Mouse (Mus musculus) forebrain, postnatal 0 days (tissue): ENCODE measurements around the gene Hepacam2. TPM values are rescaled to one million over a fixed set of nuclear protein-coding genes. Genes with fewer than 3 reads are reported as not detected.
"Not testable (repeated sequence)": the region's sequence is repeated elsewhere in the genome, so short reads cannot be mapped to it uniquely, and the experiment has no call there.

Experiments
- ATAC-seq: fragments of 200-750 bp; cut with Nextera tagmentation; 2 replicates; pipeline ENCODE4 v1.8.0; 2017; ENCODE audit warnings: mild to moderate bottlenecking, moderate library complexity
- DNase-seq: peaks from one replicate; pipeline ENCODE4 v3.0.0-alpha.2; 2015
- H3K27ac ChIP-seq: fragments of 300-500 bp; sonication (generic); 2 replicates; pipeline ENCODE4 v1.5.1; 2014; ENCODE audit warnings: low read depth, mild to moderate bottlenecking, antibody characterized with exemption, low read length, moderate library complexity, mixed read lengths
- H3K27me3 ChIP-seq: fragments of 300-500 bp; sonication (generic); 2 replicates; pipeline ENCODE4 v1.6.1; 2014; ENCODE audit warnings: mild to moderate bottlenecking, low read length, mixed read lengths; ENCODE audit not compliant: insufficient read depth
- H3K36me3 ChIP-seq: fragments of 300-500 bp; sonication (generic); 2 replicates; pipeline ENCODE4 v1.6.1; 2014; ENCODE audit warnings: mild to moderate bottlenecking, moderate library complexity; ENCODE audit not compliant: insufficient read depth
- H3K4me1 ChIP-seq: fragments of 300-500 bp; sonication (generic); 2 replicates; pipeline ENCODE4 v1.6.1; 2014; ENCODE audit warnings: antibody characterized with exemption; ENCODE audit not compliant: insufficient read depth
- H3K4me2 ChIP-seq: fragments of 300-500 bp; sonication (generic); 2 replicates; pipeline ENCODE4 v1.6.1; 2014; ENCODE audit warnings: low read depth, mild to moderate bottlenecking, moderate library complexity
- H3K4me3 ChIP-seq: fragments of 300-500 bp; sonication (generic); 2 replicates; pipeline ENCODE4 v1.5.1; 2014; ENCODE audit warnings: low read depth, low read length, mixed read lengths
- H3K9ac ChIP-seq: fragments of 300-500 bp; sonication (generic); 2 replicates; pipeline ENCODE4 v1.6.1; 2014; ENCODE audit warnings: mild to moderate bottlenecking
- H3K9me3 ChIP-seq: fragments of 300-500 bp; sonication (generic); 2 replicates; pipeline ENCODE4 v1.6.1; 2016; ENCODE audit warnings: low read length
- CTCF ChIP-seq: sonication (generic); IDR thresholded peaks from 2 replicates; pipeline ENCODE4 v1.5.1; 2016; ENCODE audit warnings: antibody characterized with exemption, control low read depth, low read depth
- WGBS: fragments of 180-500 bp; shearing (Covaris S2); extraction: QIAGEN DNeasy Blood & Tissue Kit; methylation state at CpG from one replicate; pipeline ENCODE4 v1.1.7; 2014; 5-methylcytosine and 5-hydroxymethylcytosine counted together
- polyA plus RNA-seq: library from polyadenylated mRNA; unstranded; fragments of >200 nt; fragmentation: Nextera tagmentation; extraction: Ambion mirVana; gene quantifications from 2 replicates; pipeline ENCODE4 v1.2.1, GENCODE M21; 2015
- total RNA-seq: library from RNA; depleted of rRNA; stranded (reverse); fragments of >200 nt; gene quantifications from 2 replicates; pipeline ENCODE4 v1.2.3, GENCODE M21; 2014; rRNA removed

Gene Hepacam2
- total and polyA plus RNA-seq, 2 experiments from 2014 or later = 0.19 to 0.79 TPM

DNA sequence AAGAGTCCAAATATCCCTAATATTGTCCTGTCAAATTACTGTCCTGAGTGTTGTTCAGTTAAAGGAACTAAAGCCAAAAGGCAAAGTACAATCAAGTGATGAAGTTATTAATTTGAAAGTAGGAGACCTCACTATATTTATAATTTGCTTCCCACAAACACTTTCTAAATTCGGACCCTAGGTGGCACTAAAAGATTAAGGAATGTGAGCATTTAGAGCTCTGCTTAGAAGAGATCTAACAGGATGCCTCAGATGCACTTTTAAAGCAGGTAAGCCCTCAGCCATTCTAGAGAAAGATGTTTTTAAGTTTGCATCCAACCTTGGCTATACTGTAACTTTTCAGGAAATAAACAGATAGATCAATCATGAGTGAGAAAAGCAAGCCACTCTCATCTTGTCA, 54.2 kb downstream of the Hepacam2 start:
- WGBS = 14% methylated on average over 1 of the region's 1 CpGs
- peak; percentile 53; the same call in 1 of the 2 replicates for ATAC-seq

GRCm38 (mm10) chr6:3436087-3436486, 62.0 kb downstream of the Hepacam2 start:
- Histone ChIP-seq H3K27ac (no peak overlapping the region), H3K4me2 (no peak overlapping the region), H3K9ac (no peak overlapping the region), H3K9me3 (no peaks in the 10 kb centered on the region), H3K4me3 (no peak overlapping the region), H3K27me3 (no peaks in the 10 kb centered on the region), H3K4me1 (no peaks in the 10 kb centered on the region), H3K36me3 (no peaks in the 10 kb centered on the region)
- DNase-seq (no peak), ATAC-seq (no peak)
- no peak for TF ChIP-seq CTCF

More for the DNA sequence above, 54.2 kb downstream of the Hepacam2 start:
- Histone ChIP-seq H3K9ac (no peak overlapping the region), H3K27ac (no peak overlapping the region), H3K4me3 (no peak overlapping the region), H3K9me3 (no peaks in the 10 kb centered on the region), H3K4me1 (no peaks in the 10 kb centered on the region), H3K27me3 (no peaks in the 10 kb centered on the region), H3K4me2 (no peak overlapping the region), H3K36me3 (no peaks in the 10 kb centered on the region)
- TF ChIP-seq CTCF = peak; percentile 57
- DNase-seq = peak; percentile 50

- not testable (repeated sequence) for H3K27me3 ChIP-seq, H3K4me3 ChIP-seq, H3K9ac ChIP-seq, H3K9me3 ChIP-seq, H3K36me3 ChIP-seq, ATAC-seq, H3K4me1 ChIP-seq, H3K4me2 ChIP-seq, DNase-seq, H3K27ac ChIP-seq
- 86% methylated on average over 2 of the region's 2 CpGs for WGBS
Observed at GRCm38 (mm10) chr6:3430976-3431375, 67.1 kb downstream of the Hepacam2 start.

GRCm38 (mm10) chr6:3427047-3427446, 71.1 kb downstream of the Hepacam2 start:
- H3K4me2 ChIP-seq = no peak overlapping the region
- H3K9ac ChIP-seq = no peak overlapping the region
- ATAC-seq (no peak), DNase-seq (no peak)
- no peak overlapping the region for H3K4me3 ChIP-seq
- WGBS = 96% methylated on average over 1 of the region's 1 CpGs
- no peaks in the 10 kb centered on the region for H3K9me3 ChIP-seq
- no peak for TF ChIP-seq CTCF
- no peaks in the 10 kb centered on the region for H3K27me3 ChIP-seq
- no peaks in the 10 kb centered on the region for H3K36me3 ChIP-seq
- no peak overlapping the region for H3K27ac ChIP-seq
- H3K4me1 ChIP-seq = no peaks in the 10 kb centered on the region

DNA sequence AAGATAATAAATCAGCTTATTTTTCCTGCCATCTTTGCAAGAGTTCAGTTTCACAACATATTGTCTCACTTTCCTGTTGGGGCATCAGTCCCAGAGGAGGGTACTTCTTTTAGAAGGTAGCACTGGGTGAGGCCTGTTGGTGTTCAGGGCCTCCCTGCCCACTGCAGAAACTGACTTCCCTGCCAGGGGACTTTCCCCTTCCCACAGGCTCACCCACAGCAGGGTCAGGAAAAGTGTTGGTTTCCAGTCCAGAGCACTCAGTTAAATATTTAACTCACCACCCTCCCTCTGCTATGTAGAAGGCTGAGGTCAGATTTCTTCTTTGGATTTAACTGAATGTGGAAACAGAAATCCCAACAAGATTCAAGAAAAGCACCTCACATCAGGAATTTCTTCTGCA, 72.8 kb downstream of the Hepacam2 start:
- not testable (repeated sequence) for H3K9ac ChIP-seq

DNA sequence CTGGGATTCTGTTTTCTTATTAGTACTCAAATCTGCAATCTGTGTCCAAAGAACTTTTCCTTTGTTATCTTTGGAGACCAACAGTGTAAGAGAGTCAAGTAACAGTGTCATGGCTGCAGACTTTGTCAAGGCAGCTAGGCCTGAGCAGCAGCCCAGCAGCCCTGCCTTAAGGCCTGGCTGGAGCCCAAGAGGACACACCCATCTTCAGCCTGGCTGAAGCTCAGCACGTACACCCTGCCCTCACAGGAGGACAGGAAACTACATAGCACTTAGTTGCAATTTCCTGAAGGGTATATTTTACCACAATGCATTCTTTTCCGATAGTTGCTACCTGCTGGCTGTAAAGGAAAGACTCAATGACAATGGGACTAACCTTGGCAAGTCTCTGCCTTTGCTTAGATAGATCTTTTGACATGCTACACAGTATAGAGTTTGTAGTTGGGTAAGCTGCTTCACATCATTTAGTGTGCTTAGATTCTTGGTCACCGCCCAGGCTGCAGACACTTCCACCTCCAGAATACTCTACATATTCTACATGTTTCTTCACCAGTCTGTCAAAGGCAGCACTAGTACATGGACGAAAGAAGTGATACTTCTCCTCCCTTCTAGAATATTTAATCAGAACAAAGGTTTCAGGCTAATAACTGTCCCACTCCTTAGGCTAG, 73.4 kb downstream of the Hepacam2 start:
- not testable (repeated sequence) for H3K27ac ChIP-seq, H3K4me3 ChIP-seq, ATAC-seq, H3K36me3 ChIP-seq, H3K9me3 ChIP-seq, H3K9ac ChIP-seq, DNase-seq, H3K4me1 ChIP-seq, H3K4me2 ChIP-seq, H3K27me3 ChIP-seq
- 43% methylated on average over 1 of the region's 4 CpGs for WGBS

More for the DNA sequence above, 72.8 kb downstream of the Hepacam2 start:
- not testable (repeated sequence) for H3K4me1 ChIP-seq, ATAC-seq, H3K4me2 ChIP-seq, H3K27ac ChIP-seq, DNase-seq, H3K9me3 ChIP-seq, H3K27me3 ChIP-seq, H3K36me3 ChIP-seq, H3K4me3 ChIP-seq

Other genes with a start within 250 kb of the Hepacam2 start
- 3.6 and 4.0 TPM in 2 replicates for gene Samd9l, start 98.7 kb downstream of the Hepacam2 start, total RNA-seq
- gene Samd9l, start 98.7 kb downstream of the Hepacam2 start, polyA plus RNA-seq = 1.3 TPM in 2 replicates
- gene Vps50, start 84 bp upstream of the Hepacam2 start, total RNA-seq = 62.6 and 68.4 TPM in 2 replicates
- gene Vps50, start 84 bp upstream of the Hepacam2 start, polyA plus RNA-seq = 41.2 and 44.2 TPM in 2 replicates